Mouse (Mus musculus): ENCODE data around the gene Clock. TPM values are rescaled to one million over a fixed set of nuclear protein-coding genes. Genes with fewer than 3 reads are reported as not detected.

Gene Clock
- total RNA-seq, 2 experiments from 2014 or later: 55.2 to 55.7 TPM

- no peak for DNase-seq (ENCODE audit: low spot score in 2 of 2)
Observed at GRCm38 (mm10) chr5:76285699-76286098, 18.9 kb downstream of the Clock start.

GRCm38 (mm10) chr5:76283890-76284289 is 20.7 kb downstream of the Clock start:
- no peak for DNase-seq (ENCODE audit: low spot score in 2 of 2)

- no peak for DNase-seq (ENCODE audit: low spot score in 2 of 2)
Observed at GRCm38 (mm10) chr5:76274977-76275376, 29.6 kb downstream of the Clock start.

- DNase-seq (ENCODE audit: low spot score in 2 of 2): no peak
Observed at GRCm38 (mm10) chr5:76250948-76251347, 53.6 kb downstream of the Clock start.

- no peak for DNase-seq (ENCODE audit: low spot score in 2 of 2)
Observed at GRCm38 (mm10) chr5:76246539-76246938, 58.1 kb downstream of the Clock start.

GRCm38 (mm10) chr5:76245419-76245818 is 59.2 kb downstream of the Clock start:
- peak; percentile 22 to 28 for DNase-seq (ENCODE audit: low spot score in 2 of 2)

- no peak for DNase-seq (ENCODE audit: low spot score in 2 of 2)
Observed at GRCm38 (mm10) chr5:76244430-76244829, 60.2 kb downstream of the Clock start.

GRCm38 (mm10) chr5:76243929-76244328 is 60.7 kb downstream of the Clock start:
- DNase-seq (ENCODE audit: low spot score in 2 of 2): no peak

GRCm38 (mm10) chr5:76243274-76243673 is 61.3 kb downstream of the Clock start:
- DNase-seq (ENCODE audit: low spot score in 2 of 2): no peak

- DNase-seq (ENCODE audit: low spot score in 2 of 2): no peak
Observed at GRCm38 (mm10) chr5:76231171-76231855, 73.3 kb downstream of the Clock start.

- peak; percentile 59 to 65 for DNase-seq (ENCODE audit: low spot score in 2 of 2)
Observed at GRCm38 (mm10) chr5:76216691-76217090, 87.9 kb downstream of the Clock start.

GRCm38 (mm10) chr5:76208066-76208465 is 96.5 kb downstream of the Clock start:
- DNase-seq (ENCODE audit: low spot score in 2 of 2): no peak

GRCm38 (mm10) chr5:76205886-76206285 is 98.7 kb downstream of the Clock start:
- DNase-seq (ENCODE audit: low spot score in 2 of 2): no peak

GRCm38 (mm10) chr5:76203171-76203570 is 101.4 kb downstream of the Clock start:
- DNase-seq (ENCODE audit: low spot score in 2 of 2): no peak

GRCm38 (mm10) chr5:76199346-76199745 is 105.2 kb downstream of the Clock start:
- DNase-seq (ENCODE audit: low spot score in 2 of 2): no peak

GRCm38 (mm10) chr5:76194377-76194945 is 110.1 kb downstream of the Clock start:
- DNase-seq (ENCODE audit: low spot score in 2 of 2): no peak

GRCm38 (mm10) chr5:76193075-76193474 is 111.5 kb downstream of the Clock start:
- no peak for DNase-seq (ENCODE audit: low spot score in 2 of 2)

- DNase-seq (ENCODE audit: low spot score in 2 of 2): no peak
Observed at GRCm38 (mm10) chr5:76190609-76191008, 114.0 kb downstream of the Clock start.

- no peak for DNase-seq (ENCODE audit: low spot score in 2 of 2)
Observed at GRCm38 (mm10) chr5:76187885-76188284, 116.7 kb downstream of the Clock start.

GRCm38 (mm10) chr5:76184286-76185080 is 120.1 kb downstream of the Clock start:
- DNase-seq (ENCODE audit: low spot score in 2 of 2): peak; percentile 44 to 56

- peak; percentile 95 to 98 for DNase-seq (ENCODE audit: low spot score in 2 of 2)
Observed at GRCm38 (mm10) chr5:76183750-76184261, 120.8 kb downstream of the Clock start, which contains the start of gene Tmem165. Gene Tmem165, plus strand, starts transcription at chr5:76183880.
